ENCODE assay signal across 8 mouse cellular contexts in genomic region chr5:123974179-123974485, GRCm38 (mm10). TPM values are rescaled to one million over a fixed set of nuclear protein-coding genes. Genes with fewer than 3 reads are reported as not detected.
A peak's percentile ranks its signal among the peaks of the same experiment; 100 is the strongest.
DNase-seq lines count a peak whose midpoint lies in the region; ATAC-seq and TF ChIP-seq lines count a peak whose summit lies in the region.

No protein-coding gene starts in this region.

- no peak for DNase-seq in kidney, postnatal 4 days
- DNase-seq in R1 (ENCODE audit: low read depth, low spot score), result peak; percentile 34
- DNase-seq in heart, postnatal 0 days (ENCODE audit: low spot score), result no peak
- no peak for DNase-seq in lung, postnatal 0 days (ENCODE audit: low spot score)
- no peak for DNase-seq in urinary bladder, postnatal 25 days (ENCODE audit: low spot score)
- DNase-seq in frontal cortex, postnatal 10 days (ENCODE audit: low spot score in 2 of 2), result no peak
- DNase-seq in embryo, embryonic 10.5 days (ENCODE audit: low spot score), result no peak

- H3K9ac ChIP-seq in kidney, embryonic 15.5 days, result peak overlapping the region; percentile 73
- peak overlapping the region; percentile 82 for H3K9ac ChIP-seq in heart, postnatal 0 days (replicated peaks; ENCODE audit: low read depth, low read length)
- peak overlapping the region; percentile 41 for H3K9ac ChIP-seq in lung, postnatal 0 days (replicated peaks; ENCODE audit: low read depth)

- H3K36me3 ChIP-seq in kidney, embryonic 15.5 days, result no peaks in the 10 kb centered on the region
- no peaks in the 10 kb centered on the region for H3K36me3 ChIP-seq in heart, postnatal 0 days (replicated peaks; ENCODE audit: control insufficient read depth, insufficient read depth, low read length)
- no peaks in the 10 kb centered on the region for H3K36me3 ChIP-seq in lung, postnatal 0 days (ENCODE audit: insufficient read depth, low read length)

- no peaks in the 10 kb centered on the region for H3K9me3 ChIP-seq in kidney, embryonic 15.5 days (replicated peaks)
- H3K9me3 ChIP-seq in heart, postnatal 0 days (replicated peaks; ENCODE audit: control insufficient read depth, low read length), result no peaks in the 10 kb centered on the region
- no peaks in the 10 kb centered on the region for H3K9me3 ChIP-seq in lung, postnatal 0 days (ENCODE audit: low read length)

- TF ChIP-seq CTCF in heart, postnatal 0 days (IDR thresholded peaks at IDR 0.05; ENCODE audit: low read depth), result no peak
- no peak for TF ChIP-seq CTCF in lung, postnatal 0 days (IDR thresholded peaks at IDR 0.05)

- peaks cover 56% of the 10 kb centered on the region for H3K4me1 ChIP-seq in kidney, embryonic 15.5 days
- peaks cover 23% of the 10 kb centered on the region for H3K4me1 ChIP-seq in heart, postnatal 0 days (ENCODE audit: control insufficient read depth, insufficient read depth)
- peaks cover 9% of the 10 kb centered on the region; the same call in 1 of the 2 replicates for H3K4me1 ChIP-seq in lung, postnatal 0 days (ENCODE audit: insufficient read depth, low read depth, low read length)

- H3K4me3 ChIP-seq in kidney, embryonic 15.5 days (replicated peaks), result peak overlapping the region; percentile 79
- H3K4me3 ChIP-seq in heart, postnatal 0 days (ENCODE audit: low read depth, low read length), result peak overlapping the region; percentile 77
- H3K4me3 ChIP-seq in lung, postnatal 0 days (ENCODE audit: low read depth, low read length), result peak overlapping the region; percentile 52

- TF ChIP-seq EP300 in heart, postnatal 0 days (IDR thresholded peaks at IDR 0.05; ENCODE audit: low read depth), result no peak
- TF ChIP-seq EP300 in lung, postnatal 0 days (IDR thresholded peaks at IDR 0.05), result no peak

- H3K4me2 ChIP-seq in kidney, embryonic 15.5 days, result peak overlapping the region; percentile 92
- peak overlapping the region; percentile 96 for H3K4me2 ChIP-seq in heart, postnatal 0 days (ENCODE audit: low read depth, low read length)
- H3K4me2 ChIP-seq in lung, postnatal 0 days (replicated peaks; ENCODE audit: low read depth, low read length), result peak overlapping the region; percentile 98

- no peak for ATAC-seq in kidney, embryonic 15.5 days (replicated peaks; ENCODE audit: low FRiP score)
- ATAC-seq in heart, postnatal 0 days (ENCODE audit: insufficient read depth, low read depth), result peak; percentile 10; the same call in 1 of the 2 replicates
- ATAC-seq in lung, postnatal 0 days, result no peak

- H3K27me3 ChIP-seq in kidney, embryonic 15.5 days, result peaks cover 2% of the 10 kb centered on the region; the same call in 1 of the 2 replicates
- no peaks in the 10 kb centered on the region for H3K27me3 ChIP-seq in heart, postnatal 0 days (ENCODE audit: control insufficient read depth, insufficient read depth, low read length)
- H3K27me3 ChIP-seq in lung, postnatal 0 days (replicated peaks; ENCODE audit: insufficient read depth, low read length), result no peaks in the 10 kb centered on the region

- H3K27ac ChIP-seq in kidney, embryonic 15.5 days, result peak overlapping the region; percentile 72
- H3K27ac ChIP-seq in heart, postnatal 0 days (ENCODE audit: low read depth), result peak overlapping the region; percentile 74
- peak overlapping the region; percentile 51 for H3K27ac ChIP-seq in lung, postnatal 0 days (ENCODE audit: low read length)

- under 1% methylated on average over 14 of the region's 14 CpGs for WGBS in kidney, embryonic 15.5 days
- WGBS in heart, postnatal 0 days, result 1% methylated on average over 14 of the region's 14 CpGs
- 4% methylated on average over 14 of the region's 14 CpGs for WGBS in lung, postnatal 0 days

RNA-seq across cellular contexts. Expression of gene Hip1r, which starts 0.7 kb away (rescaled TPM):
- 18.2 and 20.0 TPM in 2 replicates for polyA plus RNA-seq in kidney, embryonic 15.5 days (2015; fragmentation: Nextera tagmentation; extraction: Ambion mirVana)
- total RNA-seq in heart, postnatal 0 days (2014; rRNA removed; ENCODE audit: low replicate concordance), result 16.3 and 29.2 TPM in 2 replicates
- 9.3 and 11.9 TPM in 2 replicates for polyA plus RNA-seq in heart, postnatal 0 days (2015; fragmentation: Nextera tagmentation; extraction: Ambion mirVana)
- 20.0 and 22.7 TPM in 2 replicates for polyA plus RNA-seq in lung, postnatal 0 days (2015; fragmentation: Nextera tagmentation; extraction: Ambion mirVana)

RNA-seq across cellular contexts. Expression of gene Ccdc62, which starts 43.7 kb away (rescaled TPM):
- 6.0 and 6.9 TPM in 2 replicates for polyA plus RNA-seq in kidney, embryonic 15.5 days (2015; fragmentation: Nextera tagmentation; extraction: Ambion mirVana)
- 2.0 and 11.5 TPM in 2 replicates for total RNA-seq in heart, postnatal 0 days (2014; rRNA removed; ENCODE audit: low replicate concordance)
- 5.8 and 7.0 TPM in 2 replicates for polyA plus RNA-seq in heart, postnatal 0 days (2015; fragmentation: Nextera tagmentation; extraction: Ambion mirVana)
- 5.9 and 6.3 TPM in 2 replicates for polyA plus RNA-seq in lung, postnatal 0 days (2015; fragmentation: Nextera tagmentation; extraction: Ambion mirVana)

RNA-seq across cellular contexts. Expression of gene Gm43518, which starts 46.9 kb away (rescaled TPM):
- 1.7 and 2.9 TPM in 2 replicates for polyA plus RNA-seq in kidney, embryonic 15.5 days (2015; fragmentation: Nextera tagmentation; extraction: Ambion mirVana)
- not detected in 2 replicates for total RNA-seq in heart, postnatal 0 days (2014; rRNA removed; ENCODE audit: low replicate concordance)
- polyA plus RNA-seq in heart, postnatal 0 days (2015; fragmentation: Nextera tagmentation; extraction: Ambion mirVana), result 1.6 and 1.8 TPM in 2 replicates
- polyA plus RNA-seq in lung, postnatal 0 days (2015; fragmentation: Nextera tagmentation; extraction: Ambion mirVana), result 0.24 and 1.2 TPM in 2 replicates

RNA-seq across cellular contexts. Expression of gene Vps37b, which starts 57.9 kb away (rescaled TPM):
- polyA plus RNA-seq in kidney, embryonic 15.5 days (2015; fragmentation: Nextera tagmentation; extraction: Ambion mirVana), result 33.8 and 35.3 TPM in 2 replicates
- total RNA-seq in heart, postnatal 0 days (2014; rRNA removed; ENCODE audit: low replicate concordance), result 51.4 and 59.6 TPM in 2 replicates
- polyA plus RNA-seq in heart, postnatal 0 days (2015; fragmentation: Nextera tagmentation; extraction: Ambion mirVana), result 44.5 and 55.7 TPM in 2 replicates
- 28.5 and 31.0 TPM in 2 replicates for polyA plus RNA-seq in lung, postnatal 0 days (2015; fragmentation: Nextera tagmentation; extraction: Ambion mirVana)
